Mouse (Mus musculus): ENCODE data around the gene Gm16253. TPM values are rescaled to one million over a fixed set of nuclear protein-coding genes. Genes with fewer than 3 reads are reported as not detected.

Gene Gm16253
- total and polyA plus RNA-seq, 2 experiments from 2014 or later, result 0.52 TPM; not detected in 1

- H3K9me3 ChIP-seq (ENCODE audit: low read length), result no peaks in the 10 kb centered on the region
- peaks cover 8% of the 10 kb centered on the region; the same call in 1 of the 2 replicates for H3K4me1 ChIP-seq (ENCODE audit: insufficient read depth, low read length)
- no peaks in the 10 kb centered on the region for H3K36me3 ChIP-seq (ENCODE audit: insufficient read depth, low read length)
- under 1% methylated on average over 10 of the region's 10 CpGs for WGBS
- no peak for TF ChIP-seq CTCF (IDR thresholded peaks at IDR 0.05)
- DNase-seq (ENCODE audit: low spot score) (peak; percentile 46), ATAC-seq (ENCODE audit: low FRiP score) (no peak)
- H3K4me2 ChIP-seq (ENCODE audit: low read depth, low read length, poor library complexity, severe bottlenecking), result peak overlapping the region; percentile 75
- peak overlapping the region; percentile 67 for H3K9ac ChIP-seq (replicated peaks; ENCODE audit: low read length, poor library complexity, severe bottlenecking)
- H3K27me3 ChIP-seq (ENCODE audit: insufficient read depth, low read length), result no peaks in the 10 kb centered on the region
- H3K27ac ChIP-seq (ENCODE audit: low read depth, low read length), result peak overlapping the region; percentile 83
- peak overlapping the region; percentile 57 for H3K4me3 ChIP-seq (ENCODE audit: low read depth, low read length)
Observed at GRCm38 (mm10) chr3:96593374-96593773, 16.6 kb downstream of the Gm16253 start.

GRCm38 (mm10) chr3:96593790-96594560 is 17.2 kb downstream of the Gm16253 start, which contains the start of gene Polr3gl:
Gene Polr3gl, minus strand, starts transcription at chr3:96594181.
- peak within 1 kb of the TSS; percentile 83 for H3K27ac ChIP-seq (ENCODE audit: low read depth, low read length)
- H3K9ac ChIP-seq (replicated peaks; ENCODE audit: low read length, poor library complexity, severe bottlenecking), result peak within 1 kb of the TSS; percentile 67
- under 1% methylated on average over 34 of the region's 38 CpGs for WGBS
- no peaks in the 10 kb centered on the region for H3K9me3 ChIP-seq (ENCODE audit: low read length)
- peaks cover 8% of the 10 kb centered on the region; the same call in 1 of the 2 replicates for H3K4me1 ChIP-seq (ENCODE audit: insufficient read depth, low read length)
- ATAC-seq (ENCODE audit: low FRiP score), result peak; percentile 86
- H3K27me3 ChIP-seq (ENCODE audit: insufficient read depth, low read length), result no peaks in the 10 kb centered on the region
- DNase-seq (ENCODE audit: low spot score), result peak; percentile 95
- no peaks in the 10 kb centered on the region for H3K36me3 ChIP-seq (ENCODE audit: insufficient read depth, low read length)
- peak within 1 kb of the TSS; percentile 75 for H3K4me2 ChIP-seq (ENCODE audit: low read depth, low read length, poor library complexity, severe bottlenecking)
- TF ChIP-seq CTCF (IDR thresholded peaks at IDR 0.05), result peak; percentile 51
- H3K4me3 ChIP-seq (ENCODE audit: low read depth, low read length), result peak within 1 kb of the TSS; percentile 57

- Histone ChIP-seq H3K4me3 (ENCODE audit: low read depth, low read length) (no peak overlapping the region), H3K9ac (replicated peaks; ENCODE audit: low read length, poor library complexity, severe bottlenecking) (no peak overlapping the region), H3K4me2 (ENCODE audit: low read depth, low read length, poor library complexity, severe bottlenecking) (no peak overlapping the region), H3K4me1 (ENCODE audit: insufficient read depth, low read length) (peaks cover 8% of the 10 kb centered on the region; the same call in 1 of the 2 replicates), H3K36me3 (ENCODE audit: insufficient read depth, low read length) (no peaks in the 10 kb centered on the region), H3K27ac (ENCODE audit: low read depth, low read length) (peak overlapping the region; percentile 77; the same call in 1 of the 2 replicates), H3K27me3 (ENCODE audit: insufficient read depth, low read length) (no peaks in the 10 kb centered on the region), H3K9me3 (ENCODE audit: low read length) (no peaks in the 10 kb centered on the region)
- DNase-seq (ENCODE audit: low spot score), result no peak
- WGBS, result 83% methylated on average over 5 of the region's 5 CpGs
- ATAC-seq (ENCODE audit: low FRiP score), result no peak
- no peak for TF ChIP-seq CTCF (IDR thresholded peaks at IDR 0.05)
Observed at GRCm38 (mm10) chr3:96594851-96595250, 18.1 kb downstream of the Gm16253 start.

GRCm38 (mm10) chr3:96595661-96596060 is 18.9 kb downstream of the Gm16253 start:
- Histone ChIP-seq H3K4me1 (ENCODE audit: insufficient read depth, low read length) (peaks cover 8% of the 10 kb centered on the region; the same call in 1 of the 2 replicates), H3K27me3 (ENCODE audit: insufficient read depth, low read length) (no peaks in the 10 kb centered on the region), H3K27ac (ENCODE audit: low read depth, low read length) (peak overlapping the region; percentile 77), H3K4me3 (ENCODE audit: low read depth, low read length) (peak overlapping the region; percentile 60), H3K9ac (replicated peaks; ENCODE audit: low read length, poor library complexity, severe bottlenecking) (peak overlapping the region; percentile 81), H3K36me3 (ENCODE audit: insufficient read depth, low read length) (no peaks in the 10 kb centered on the region), H3K9me3 (ENCODE audit: low read length) (no peaks in the 10 kb centered on the region), H3K4me2 (ENCODE audit: low read depth, low read length, poor library complexity, severe bottlenecking) (peak overlapping the region; percentile 96)
- DNase-seq (ENCODE audit: low spot score) (peak; percentile 44), ATAC-seq (ENCODE audit: low FRiP score) (no peak)
- WGBS, result 21% methylated on average over 6 of the region's 6 CpGs
- peak; percentile 4 for TF ChIP-seq CTCF (IDR thresholded peaks at IDR 0.05)

- WGBS, result under 1% methylated on average over 20 of the region's 23 CpGs
- H3K9ac ChIP-seq (replicated peaks; ENCODE audit: low read length, poor library complexity, severe bottlenecking), result peak within 1 kb of the TSS; percentile 81
- no peaks in the 10 kb centered on the region for H3K27me3 ChIP-seq (ENCODE audit: insufficient read depth, low read length)
- ATAC-seq (ENCODE audit: low FRiP score), result peak; percentile 12
- H3K4me1 ChIP-seq (ENCODE audit: insufficient read depth, low read length), result peaks cover 8% of the 10 kb centered on the region; the same call in 1 of the 2 replicates
- no peaks in the 10 kb centered on the region for H3K9me3 ChIP-seq (ENCODE audit: low read length)
- TF ChIP-seq CTCF (IDR thresholded peaks at IDR 0.05), result no peak
- H3K4me2 ChIP-seq (ENCODE audit: low read depth, low read length, poor library complexity, severe bottlenecking), result peak within 1 kb of the TSS; percentile 96
- H3K27ac ChIP-seq (ENCODE audit: low read depth, low read length), result peak within 1 kb of the TSS; percentile 77
- H3K36me3 ChIP-seq (ENCODE audit: insufficient read depth, low read length), result no peaks in the 10 kb centered on the region
- peak; percentile 60 for DNase-seq (ENCODE audit: low spot score)
- peak within 1 kb of the TSS; percentile 60 for H3K4me3 ChIP-seq (ENCODE audit: low read depth, low read length)
Observed at GRCm38 (mm10) chr3:96596228-96596707, 19.5 kb downstream of the Gm16253 start, which contains the start of gene Ankrd34a. Gene Ankrd34a, plus strand, starts transcription at chr3:96596636.

GRCm38 (mm10) chr3:96596855-96597254 is 20.1 kb downstream of the Gm16253 start:
- Histone ChIP-seq H3K4me1 (ENCODE audit: insufficient read depth, low read length) (peaks cover 9% of the 10 kb centered on the region; the same call in 1 of the 2 replicates), H3K36me3 (ENCODE audit: insufficient read depth, low read length) (no peaks in the 10 kb centered on the region), H3K27me3 (ENCODE audit: insufficient read depth, low read length) (no peaks in the 10 kb centered on the region), H3K27ac (ENCODE audit: low read depth, low read length) (peak overlapping the region; percentile 77), H3K4me3 (ENCODE audit: low read depth, low read length) (peak overlapping the region; percentile 60), H3K9me3 (ENCODE audit: low read length) (no peaks in the 10 kb centered on the region), H3K9ac (replicated peaks; ENCODE audit: low read length, poor library complexity, severe bottlenecking) (peak overlapping the region; percentile 81), H3K4me2 (ENCODE audit: low read depth, low read length, poor library complexity, severe bottlenecking) (peak overlapping the region; percentile 96)
- 2% methylated on average over 11 of the region's 12 CpGs for WGBS
- TF ChIP-seq CTCF (IDR thresholded peaks at IDR 0.05), result no peak
- ATAC-seq (ENCODE audit: low FRiP score) (peak; percentile 11; the same call in 1 of the 2 replicates), DNase-seq (ENCODE audit: low spot score) (peak; percentile 38)
